Mouse (Mus musculus): Measurements from ENCODE around the gene Krtap6-1. TPM values are rescaled to one million over a fixed set of nuclear protein-coding genes. Genes with fewer than 3 reads are reported as not detected.
"Not testable (repeated sequence)": the region's sequence is repeated elsewhere in the genome, so short reads cannot be mapped to it uniquely, and the experiment has no call there.

Krtap6-1 gene
- not detected for total RNA-seq (2021)
- long read RNA-seq, experiment 1: 0 reads
- long read RNA-seq, experiment 2: 0 reads

DNA sequence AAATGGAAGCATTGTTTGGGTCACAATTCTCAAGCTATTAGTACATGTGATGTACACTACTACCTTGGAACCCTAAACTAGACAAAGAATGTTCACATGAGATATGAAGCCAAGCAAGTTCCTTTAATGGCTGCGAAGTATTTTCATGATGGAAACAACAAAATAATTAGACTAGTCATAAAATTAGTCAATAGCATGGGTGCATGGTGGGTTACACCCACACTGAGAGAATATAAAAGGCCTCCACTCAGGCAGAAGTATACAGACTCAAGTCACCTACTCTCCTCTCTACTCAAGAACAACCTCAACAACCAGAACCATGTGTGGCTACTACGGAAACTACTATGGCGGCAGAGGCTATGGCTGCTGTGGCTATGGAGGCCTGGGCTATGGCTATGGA is at the start of gene Krtap6-1:
Gene Krtap6-1 (plus strand): TSS at position 301 of the 400 bp plus-strand sequence.
- DNase-seq; intact Hi-C loops (cut with DNase I); H3K27ac ChIP-seq; H3K4me3 ChIP-seq: not testable (repeated sequence)

DNA sequence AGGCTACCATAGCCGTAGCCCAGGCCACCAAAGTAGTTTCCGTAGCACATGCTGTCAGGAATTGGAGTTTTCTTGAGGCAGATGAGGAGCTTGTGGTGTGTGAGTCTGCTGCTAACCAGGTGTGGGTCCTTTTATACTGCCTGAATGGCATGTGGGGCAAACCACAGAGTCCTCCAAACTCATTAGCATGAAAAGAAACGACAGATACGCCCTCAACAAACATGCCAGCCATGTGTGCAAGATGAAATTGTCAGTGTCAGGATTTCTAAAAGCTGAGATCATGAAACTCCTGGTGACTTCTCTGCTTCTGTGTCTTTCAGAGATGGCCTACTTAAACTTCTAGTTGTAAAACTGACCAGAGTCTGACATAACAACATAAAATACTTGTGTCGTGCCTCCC is 20.8 kb upstream of the Krtap6-1 start, which contains the start of gene Krtap22-2:
Gene Krtap22-2 (minus strand): TSS at position 101 of the 400 bp plus-strand sequence.
- Histone ChIP-seq H3K27ac (no peak within 1 kb of the TSS), H3K4me3 (no peak within 1 kb of the TSS)
- DNase-seq: no peak
- TF ChIP-seq CTCF (IDR thresholded peaks at IDR 0.05): no peak
- intact Hi-C loops (cut with DNase I): no loop called here

DNA sequence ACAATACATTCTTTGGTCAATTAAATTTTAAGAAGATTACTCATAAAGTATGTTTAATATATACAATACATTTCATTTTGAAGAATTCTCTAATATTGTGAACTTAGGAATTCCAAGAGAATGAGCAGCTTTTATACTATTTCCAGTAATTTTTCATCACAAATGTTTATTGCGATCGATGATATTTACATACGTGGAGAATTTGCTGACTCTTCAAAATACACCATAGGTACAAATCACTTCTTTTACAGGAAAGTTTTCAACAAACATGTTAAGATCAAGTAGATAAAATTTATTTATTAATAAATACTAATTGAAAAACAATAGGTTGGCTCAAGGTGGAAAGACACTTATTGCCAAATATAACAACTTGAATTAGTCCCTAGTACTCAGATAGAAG is 17.5 kb upstream of the Krtap6-1 start:
- Histone ChIP-seq H3K27ac (no peak overlapping the region), H3K4me3 (no peak overlapping the region)
- DNase-seq: no peak
- no peak for TF ChIP-seq CTCF (IDR thresholded peaks at IDR 0.05)
- intact Hi-C loops (cut with DNase I): no loop called here

DNA sequence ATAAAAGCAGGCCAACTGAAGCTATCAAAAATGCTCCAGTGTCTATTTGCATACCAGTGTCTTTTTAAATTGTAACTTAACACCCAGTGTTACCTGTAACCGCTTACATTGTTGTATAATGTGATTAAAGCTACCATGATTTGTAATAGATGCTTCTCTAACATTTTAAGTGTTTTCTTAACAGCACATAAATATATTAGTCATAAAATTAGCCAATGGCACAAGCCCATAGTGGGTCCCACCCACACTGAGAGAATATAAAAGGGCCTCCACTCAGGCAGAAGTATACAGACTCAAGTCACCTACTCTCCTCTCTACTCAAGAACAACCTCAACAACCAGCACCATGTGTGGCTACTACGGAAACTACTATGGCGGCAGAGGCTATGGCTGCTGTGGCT is 16.5 kb upstream of the Krtap6-1 start, which contains the start of gene Gm10229:
Gene Gm10229 (plus strand): TSS at position 301 of the 400 bp plus-strand sequence.
- H3K4me3 ChIP-seq; intact Hi-C loops (cut with DNase I); DNase-seq; H3K27ac ChIP-seq: not testable (repeated sequence)

DNA sequence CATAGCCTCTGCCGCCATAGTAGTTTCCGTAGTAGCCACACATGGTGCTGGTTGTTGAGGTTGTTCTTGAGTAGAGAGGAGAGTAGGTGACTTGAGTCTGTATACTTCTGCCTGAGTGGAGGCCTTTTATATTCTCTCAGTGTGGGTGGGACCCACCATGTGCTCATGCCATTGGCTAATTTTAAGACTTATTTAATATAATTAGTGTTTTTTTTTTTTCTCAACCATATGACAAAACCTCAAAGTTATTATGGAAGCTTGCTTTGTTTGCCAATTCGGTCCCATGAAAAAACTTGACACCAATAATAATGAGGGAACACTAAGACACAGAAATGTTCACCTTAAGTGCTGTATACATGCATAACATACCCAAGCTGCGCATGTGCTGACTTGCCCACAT is 9.9 kb downstream of the Krtap6-1 start, which contains the start of gene Gm10228:
Gene Gm10228 (minus strand): TSS at position 101 of the 400 bp plus-strand sequence.
- H3K4me3 ChIP-seq; DNase-seq; H3K27ac ChIP-seq; intact Hi-C loops (cut with DNase I): not testable (repeated sequence)

DNA sequence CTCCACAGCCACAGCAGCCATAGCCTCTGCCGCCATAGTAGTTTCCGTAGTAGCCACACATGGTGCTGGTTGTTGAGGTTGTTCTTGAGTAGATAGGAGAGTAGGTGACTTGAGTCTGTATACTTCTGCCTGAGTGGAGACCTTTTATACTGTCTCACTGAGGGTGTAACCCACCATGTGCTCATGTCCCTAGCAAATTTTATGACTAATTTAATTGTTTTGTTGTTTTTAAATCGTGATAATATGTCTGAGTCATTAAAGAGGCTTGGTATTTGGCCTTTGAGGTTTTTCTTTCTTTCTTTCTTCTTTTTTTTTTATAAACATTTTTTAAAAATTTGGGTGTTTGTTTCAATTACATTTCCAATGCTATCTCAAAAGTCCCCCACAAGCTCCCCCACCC is 16.3 kb downstream of the Krtap6-1 start, which contains the start of gene Krtap6-5:
Gene Krtap6-5 (minus strand): TSS at position 101 of the 400 bp plus-strand sequence.
- H3K27ac ChIP-seq: no peak within 1 kb of the TSS
- H3K4me3 ChIP-seq: no peak within 1 kb of the TSS
- intact Hi-C loops (cut with DNase I): no loop called here
- no peak for DNase-seq
- no peak for TF ChIP-seq CTCF (IDR thresholded peaks at IDR 0.05)

DNA sequence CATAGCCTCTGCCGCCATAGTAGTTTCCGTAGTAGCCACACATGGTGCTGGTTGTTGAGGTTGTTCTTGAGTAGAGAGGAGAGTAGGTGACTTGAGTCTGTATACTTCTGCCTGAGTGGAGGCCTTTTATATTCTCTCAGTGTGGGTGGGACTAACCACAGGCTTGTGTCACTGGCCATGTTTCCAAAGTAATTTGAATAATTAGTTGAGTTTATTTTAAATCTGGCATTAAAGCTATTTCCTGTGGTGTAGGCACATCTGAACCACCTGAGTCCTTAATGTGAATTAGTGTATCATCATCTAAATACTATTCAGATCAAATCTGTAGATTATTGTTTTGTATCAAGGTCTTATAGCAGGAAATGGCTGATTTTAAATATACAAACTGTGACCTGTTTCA is 32.4 kb downstream of the Krtap6-1 start, which contains the start of gene 1110025L11Rik:
Gene 1110025L11Rik (minus strand): TSS at position 101 of the 400 bp plus-strand sequence.
- H3K4me3 ChIP-seq; intact Hi-C loops (cut with DNase I); DNase-seq; H3K27ac ChIP-seq: not testable (repeated sequence)

DNA sequence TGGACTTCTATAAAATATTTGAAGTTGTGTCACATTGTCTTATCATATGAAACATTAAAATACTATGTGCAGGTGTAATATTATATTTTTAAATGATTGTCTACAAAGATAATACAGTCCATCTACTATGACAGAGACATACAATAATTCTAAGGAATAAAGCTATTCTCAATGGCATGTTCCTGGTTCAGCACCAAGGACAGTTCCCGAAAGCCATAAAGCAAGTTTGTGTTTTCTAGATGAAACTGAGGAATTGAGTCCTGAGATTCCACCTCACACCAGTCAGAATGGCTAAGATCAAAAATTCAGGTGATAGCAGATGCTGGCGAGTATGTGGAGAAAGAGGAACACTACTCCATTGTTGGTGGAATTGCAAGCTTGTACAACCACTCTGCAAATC is 39.5 kb downstream of the Krtap6-1 start:
- DNase-seq; intact Hi-C loops (cut with DNase I): not testable (repeated sequence)

More for the DNA sequence above, 39.5 kb downstream of the Krtap6-1 start:
- H3K27ac ChIP-seq, H3K4me3 ChIP-seq: not testable (repeated sequence)

Other genes starting within 250 kb of the Krtap6-1 start
- gene Gm20741, start 219.5 kb upstream of the Krtap6-1 start, total RNA-seq (2021): not detected
- not detected for gene Krtap15, start 211.5 kb upstream of the Krtap6-1 start, total RNA-seq (2021)
- not detected for gene Krtap14, start 205.6 kb upstream of the Krtap6-1 start, total RNA-seq (2021)
- gene Krtap19-1, start 162.3 kb upstream of the Krtap6-1 start, total RNA-seq (2021): not detected
- not detected for gene Krtap19-2, start 157.4 kb upstream of the Krtap6-1 start, total RNA-seq (2021)
- not detected for gene Krtap19-3, start 153.7 kb upstream of the Krtap6-1 start, total RNA-seq (2021)
- gene Krtap19-4, start 146.6 kb upstream of the Krtap6-1 start, total RNA-seq (2021): not detected
- not detected for gene Krtap19-5, start 135.2 kb upstream of the Krtap6-1 start, total RNA-seq (2021)
- gene Krtap19-9b, start 99.4 kb upstream of the Krtap6-1 start, total RNA-seq (2021): not detected
- not detected for gene Krtap16-3, start 68.8 kb upstream of the Krtap6-1 start, total RNA-seq (2021)
- gene Krtap22-2, start 20.9 kb upstream of the Krtap6-1 start, total RNA-seq (2021): not detected
- gene Gm10229, start 16.4 kb upstream of the Krtap6-1 start, total RNA-seq (2021): not detected
- not detected for gene Gm10228, start 9.8 kb downstream of the Krtap6-1 start, total RNA-seq (2021)
- not detected for gene Krtap6-5, start 16.2 kb downstream of the Krtap6-1 start, total RNA-seq (2021)
- not detected for gene 1110025L11Rik, start 32.3 kb downstream of the Krtap6-1 start, total RNA-seq (2021)
- not detected for gene Krtap6-3, start 52.3 kb downstream of the Krtap6-1 start, total RNA-seq (2021)
- gene Gm6358, start 109.2 kb downstream of the Krtap6-1 start, total RNA-seq (2021): not detected
- not detected for gene Gm10061, start 119.4 kb downstream of the Krtap6-1 start, total RNA-seq (2021)
- not detected for gene Gm9789, start 126.3 kb downstream of the Krtap6-1 start, total RNA-seq (2021)
- gene Gm7735, start 137.8 kb downstream of the Krtap6-1 start, total RNA-seq (2021): not detected
- gene 1110057P08Rik, start 143.0 kb downstream of the Krtap6-1 start, total RNA-seq (2021): not detected
- gene Krtap20-2, start 174.2 kb downstream of the Krtap6-1 start, total RNA-seq (2021): not detected